Mouse (Mus musculus): ENCODE results near the gene Col9a1. TPM values are rescaled to one million over a fixed set of nuclear protein-coding genes. Genes with fewer than 3 reads are reported as not detected.

Gene Col9a1
- polyA plus RNA-seq, 1 experiment from 2014 or later, result not detected

DNA sequence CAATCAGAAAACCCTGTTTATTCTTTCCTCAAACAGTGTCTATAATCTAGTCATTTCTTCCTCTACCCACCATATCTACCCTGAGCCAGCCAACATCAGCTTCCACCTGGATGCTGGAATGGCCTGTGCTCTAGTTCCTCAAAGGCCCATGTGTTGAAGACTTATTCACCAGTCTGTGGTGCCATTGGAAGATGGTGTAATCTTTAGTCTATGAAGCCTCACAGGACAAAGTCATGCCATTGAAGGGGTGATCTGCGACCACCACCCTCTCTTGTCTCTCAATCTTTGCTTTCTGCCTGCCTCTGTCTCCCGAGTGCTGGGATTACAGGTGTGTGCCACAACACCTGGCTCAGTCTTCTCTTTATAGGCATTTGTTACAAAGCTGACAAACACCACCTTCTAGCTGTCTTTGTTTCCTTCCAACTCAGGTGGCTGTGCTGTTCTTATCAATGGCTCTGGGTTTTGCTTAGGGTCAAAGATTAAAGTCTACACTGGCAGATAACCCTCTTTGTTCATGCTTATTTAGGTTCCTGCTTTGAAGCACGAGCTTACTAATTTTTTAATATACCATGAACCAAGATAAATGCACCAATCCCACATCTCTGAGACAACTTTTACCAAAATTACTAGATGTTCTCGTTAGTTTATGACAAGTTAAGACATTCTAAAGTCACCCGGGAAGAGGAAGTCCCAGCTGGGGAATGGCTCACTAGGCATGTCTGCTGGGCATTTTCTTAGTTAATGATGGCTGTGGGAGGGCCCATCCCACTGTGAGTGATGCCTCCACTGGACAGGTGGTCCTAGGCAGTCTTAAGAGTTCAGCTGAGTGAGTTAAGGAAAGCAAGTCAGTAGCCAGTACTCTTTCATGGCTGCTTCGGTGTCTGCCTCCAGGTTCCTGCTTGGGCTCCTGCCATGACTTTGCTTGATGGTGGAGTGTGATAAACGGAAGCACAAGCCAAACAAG lies 117.9 kb downstream of the Col9a1 start:
- 78% methylated on average over 7 of the region's 7 CpGs for WGBS (ENCODE audit: missing documents)
- H3K79me2 ChIP-seq (ENCODE audit: inconsistent target), result no peaks in the 10 kb centered on the region
- no peaks in the 10 kb centered on the region for H3K36me3 ChIP-seq (ENCODE audit: inconsistent target)
- no peak overlapping the region for H3K4me3 ChIP-seq (ENCODE audit: inconsistent target)
- H3K27ac ChIP-seq, result no peak overlapping the region

DNA sequence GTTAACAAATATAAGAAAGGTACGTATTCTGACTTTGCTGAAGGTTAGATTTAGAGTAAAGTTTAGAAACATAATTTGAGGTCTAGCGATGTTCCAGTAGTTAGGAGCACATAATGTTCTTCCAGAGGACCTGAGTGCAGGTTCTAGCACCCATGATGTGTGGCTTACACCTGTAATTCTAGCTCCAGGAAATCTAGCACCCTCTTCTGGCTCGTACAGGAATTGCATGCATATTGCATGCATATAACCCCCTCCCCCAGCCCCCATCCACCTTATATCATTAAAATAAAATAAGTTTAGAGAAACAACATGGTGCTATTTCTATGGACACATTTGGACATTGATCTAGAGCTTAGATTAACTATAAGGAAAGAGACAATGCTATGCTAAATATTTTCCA lies 123.3 kb downstream of the Col9a1 start:
- WGBS (ENCODE audit: missing documents), result 93% methylated on average over 3 of the region's 3 CpGs
- Histone ChIP-seq H3K4me3 (ENCODE audit: inconsistent target) (no peak overlapping the region), H3K79me2 (ENCODE audit: inconsistent target) (no peaks in the 10 kb centered on the region), H3K36me3 (ENCODE audit: inconsistent target) (no peaks in the 10 kb centered on the region), H3K27ac (no peak overlapping the region)

Other genes with a start within 250 kb of the Col9a1 start
- 10.4 to 38.3 TPM (median 34.6 TPM) in 3 replicates for gene Sdhaf4, start 172.0 kb upstream of the Col9a1 start, polyA plus RNA-seq (2018)
- 1.9 to 2.2 TPM (median 2.1 TPM) in 3 replicates for gene Fam135a, start 77.3 kb upstream of the Col9a1 start, polyA plus RNA-seq (2018)